Mouse (Mus musculus): ENCODE results near the gene Kdm2a.

Kdm2a gene

GRCm38 (mm10) chr19:4279487-4279886 is 118.6 kb downstream of the Kdm2a start:
- CTCF ChIA-PET: interaction anchor here in 1 of 4 experiments (0.6 to 1.7 kb wide), 4 partner anchors 11 to 302 kb away, joined by 3 to 6 read pairs (median 3); partner anchors contain the start of gene Ssh3
- POLR2A ChIA-PET: interaction anchor here in 1 of 4 experiments (0.7 kb wide), 1 partner anchor 1452 kb away, joined by 3 read pairs; no protein-coding TSS in a partner anchor

DNA sequence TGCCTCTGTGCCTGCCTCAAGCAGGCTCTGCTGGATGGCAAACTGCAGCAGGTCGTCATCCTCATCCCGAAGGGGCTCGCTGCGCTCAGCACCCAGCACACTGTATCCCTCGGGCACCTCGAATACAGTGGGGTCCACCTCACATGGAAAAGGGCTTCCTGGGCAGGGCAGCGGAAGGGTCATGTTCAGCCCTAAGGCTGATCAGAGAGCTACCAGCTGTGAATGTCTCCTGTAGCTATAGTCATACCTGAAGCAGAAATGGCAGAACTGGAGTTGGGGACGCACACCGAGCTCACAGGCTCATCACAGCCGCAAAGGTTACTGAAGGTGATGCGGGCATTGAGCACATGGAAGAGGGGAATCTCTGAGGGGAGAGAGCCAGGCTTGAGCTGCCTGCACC is 127.1 kb downstream of the Kdm2a start:
- ChIA-PET CTCF (interaction anchor here in 1 of 4 experiments (1.2 to 5.6 kb wide), 2 partner anchors 12 to 13 kb away, joined by 3 to 33 read pairs; partner anchors contain the start of gene Ankrd13d), POLR2A (interaction anchor here in 2 of 4 experiments (0.7 to 3.2 kb wide), 6 partner anchors 11 to 114 kb away, joined by 3 to 26 read pairs (median 4); partner anchors contain the start of genes Ankrd13d (in 2 of the 2) and Rad9a (in 1 of the 2))

- POLR2A ChIA-PET: interaction anchor here in 2 of 4 experiments (1.1 to 3.2 kb wide), 7 partner anchors 12 to 171 kb away, joined by 3 to 26 read pairs (median 4); partner anchors contain the start of gene Ankrd13d (in 2 of the 2)
- CTCF ChIA-PET: interaction anchor here in 2 of 4 experiments (1.0 to 5.6 kb wide), 2 partner anchors 10 to 13 kb away, joined by 3 to 33 read pairs; partner anchors contain the start of gene Ankrd13d (in 1 of the 2)
Measured at GRCm38 (mm10) chr19:4270187-4270586, 127.9 kb downstream of the Kdm2a start.

GRCm38 (mm10) chr19:4268566-4269361 is 129.3 kb downstream of the Kdm2a start, which contains the start of gene Ssh3:
Gene Ssh3, minus strand, starts transcription at chr19:4269180.
- ChIA-PET CTCF (interaction anchor here (0.5 to 5.6 kb wide), 19 partner anchors 8 to 256 kb away, joined by 3 to 33 read pairs (median 4); partner anchors contain the start of genes Ankrd13d (in 4 of the 4), Grk2 (in 1 of the 4) and Ndufv1 (in 1 of the 4)), POLR2A (interaction anchor here in 3 of 4 experiments (0.6 to 3.2 kb wide), 29 partner anchors 10 to 282 kb away, joined by 3 to 26 read pairs (median 4); partner anchors contain the start of genes Ankrd13d (in 3 of the 3), Acy3 (in 1 of the 3) and Rad9a (in 1 of the 3))

- ChIA-PET POLR2A (interaction anchor here in 2 of 4 experiments (1.6 to 1.9 kb wide), 2 partner anchors 8 to 29 kb away, joined by 4 to 7 read pairs; no protein-coding TSS in a partner anchor), CTCF (no interaction called here)
Measured at GRCm38 (mm10) chr19:4265956-4266355, 132.1 kb downstream of the Kdm2a start.

Data from embryonic stem cell, embryonic (primary cell).